Mouse (Mus musculus) heart, postnatal 0 days (tissue): ENCODE data around the gene Dcaf17. TPM values are rescaled to one million over a fixed set of nuclear protein-coding genes. Genes with fewer than 3 reads are reported as not detected.

Experiments used
- ATAC-seq: fragments of 200-750 bp; cut with Nextera tagmentation; 2 replicates; pipeline ENCODE4 v1.8.0; 2017; ENCODE audit warnings: low read depth, moderate number of reproducible peaks, moderate library complexity; ENCODE audit not compliant: insufficient read depth
- DNase-seq: peaks from one replicate; pipeline ENCODE4 v3.0.0-alpha.2; 2016; ENCODE audit warnings: low spot score
- H3K27ac ChIP-seq: fragments of 300-500 bp; sonication (generic); 2 replicates; pipeline ENCODE4 v1.5.1; 2014; ENCODE audit warnings: low read depth, mild to moderate bottlenecking
- H3K27me3 ChIP-seq: fragments of 300-500 bp; sonication (generic); 2 replicates; pipeline ENCODE4 v1.6.1; 2014; ENCODE audit warnings: low read length, mixed read lengths; ENCODE audit not compliant: control insufficient read depth, insufficient read depth
- H3K36me3 ChIP-seq: fragments of 300-500 bp; sonication (generic); replicated peaks from 2 replicates; pipeline ENCODE4 v1.6.1; 2014; ENCODE audit warnings: low read length, mixed read lengths; ENCODE audit not compliant: control insufficient read depth, insufficient read depth
- H3K4me1 ChIP-seq: fragments of 300-500 bp; sonication (generic); 2 replicates; pipeline ENCODE4 v1.6.1; 2014; ENCODE audit warnings: antibody characterized with exemption; ENCODE audit not compliant: control insufficient read depth, insufficient read depth
- H3K4me2 ChIP-seq: fragments of 300-500 bp; sonication (generic); 2 replicates; pipeline ENCODE4 v1.6.1; 2014; ENCODE audit warnings: low read depth, mild to moderate bottlenecking, low read length, moderate library complexity
- H3K4me3 ChIP-seq: fragments of 300-500 bp; sonication (generic); 2 replicates; pipeline ENCODE4 v1.5.1; 2014; ENCODE audit warnings: low read depth, low read length
- H3K9ac ChIP-seq: fragments of 300-500 bp; sonication (generic); replicated peaks from 2 replicates; pipeline ENCODE4 v1.6.1; 2014; ENCODE audit warnings: low read depth, low read length, mixed read lengths
- H3K9me3 ChIP-seq: fragments of 300-500 bp; sonication (generic); replicated peaks from 2 replicates; pipeline ENCODE4 v1.6.1; 2016; ENCODE audit warnings: low read length; ENCODE audit not compliant: control insufficient read depth
- CTCF ChIP-seq: IDR thresholded peaks from 2 replicates; pipeline ENCODE4 v1.5.1; 2016; ENCODE audit warnings: antibody characterized with exemption, control low read depth, low read depth
- EP300 ChIP-seq: IDR thresholded peaks from 2 replicates; pipeline ENCODE4 v1.6.1; 2016; ENCODE audit warnings: antibody characterized with exemption, low read depth
- WGBS: fragments of 180-500 bp; shearing (Covaris S2); extraction: QIAGEN DNeasy Blood & Tissue Kit; methylation state at CpG from one replicate; pipeline ENCODE4 v1.1.7; 2014; 5-methylcytosine and 5-hydroxymethylcytosine counted together
- polyA plus RNA-seq: library from polyadenylated mRNA; unstranded; fragments of >200 nt; fragmentation: Nextera tagmentation; extraction: Ambion mirVana; gene quantifications from 2 replicates; pipeline ENCODE4 v1.2.1, GENCODE M21; 2015
- total RNA-seq: library from RNA; depleted of rRNA; stranded (reverse); fragments of >200 nt; gene quantifications from 2 replicates; pipeline ENCODE4 v1.2.3, GENCODE M21; 2014; ENCODE audit warnings: low replicate concordance

Dcaf17 gene
- total and polyA plus RNA-seq, 2 experiments from 2014 or later, result 7.9 to 13.6 TPM

DNA sequence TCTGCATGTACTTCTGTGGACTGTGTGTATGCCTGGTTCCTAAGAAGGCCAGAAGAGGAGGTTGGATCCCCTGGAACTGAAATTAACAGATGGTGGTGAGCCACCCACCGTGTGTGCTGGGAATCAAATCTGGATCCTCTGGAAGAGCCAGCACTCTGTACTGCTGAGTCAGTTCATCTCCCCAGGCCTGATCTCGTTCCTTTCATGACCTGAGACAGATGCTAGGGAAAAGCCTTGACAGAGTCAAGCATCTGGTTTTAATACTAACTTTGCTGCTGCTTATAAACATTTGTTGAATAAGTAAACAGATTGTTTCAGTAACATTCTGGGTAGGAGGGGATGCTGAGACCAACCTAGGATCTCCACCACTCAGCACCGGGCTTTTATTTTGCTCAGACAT lies 53.4 kb downstream of the Dcaf17 start:
- Histone ChIP-seq H3K4me2 (no peak overlapping the region), H3K9ac (no peak overlapping the region), H3K36me3 (no peaks in the 10 kb centered on the region), H3K27me3 (no peaks in the 10 kb centered on the region), H3K9me3 (no peaks in the 10 kb centered on the region), H3K4me3 (no peak overlapping the region), H3K27ac (no peak overlapping the region), H3K4me1 (no peaks in the 10 kb centered on the region)
- ATAC-seq (no peak), DNase-seq (no peak)
- no peak for TF ChIP-seq CTCF
- no peak for TF ChIP-seq EP300
- WGBS, result 79% methylated on average over 3 of the region's 3 CpGs

GRCm38 (mm10) chr2:71113489-71114171 lies 58.5 kb downstream of the Dcaf17 start:
- no peaks in the 10 kb centered on the region for H3K9me3 ChIP-seq
- no peak for DNase-seq

DNA sequence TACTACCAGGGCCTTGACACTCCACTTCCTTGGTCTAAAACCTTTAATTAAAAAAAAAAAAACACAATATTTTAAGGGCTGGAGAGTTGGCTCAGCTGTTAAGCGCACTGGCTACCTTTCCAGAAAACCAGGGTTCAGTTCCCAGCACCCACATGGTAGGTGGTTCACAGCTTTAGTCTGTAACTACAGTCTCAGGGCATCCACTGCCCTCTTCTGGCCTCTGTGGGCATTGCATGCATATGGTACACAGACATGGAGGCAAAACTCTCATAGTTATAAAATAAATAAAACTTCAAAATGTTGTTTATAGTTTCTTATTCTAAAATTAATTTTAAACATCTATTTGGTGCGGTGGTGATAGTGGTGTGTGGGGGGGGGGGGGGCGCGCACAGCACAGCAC lies 61.0 kb downstream of the Dcaf17 start:
- no peak overlapping the region for H3K4me2 ChIP-seq
- DNase-seq, result no peak
- H3K27me3 ChIP-seq, result peaks cover 22% of the 10 kb centered on the region; the same call in 1 of the 2 replicates
- over 99% methylated on average over 4 of the region's 4 CpGs for WGBS
- H3K27ac ChIP-seq, result no peak overlapping the region
- H3K9ac ChIP-seq, result no peak overlapping the region
- H3K4me3 ChIP-seq, result no peak overlapping the region
- no peaks in the 10 kb centered on the region for H3K9me3 ChIP-seq
- no peaks in the 10 kb centered on the region for H3K4me1 ChIP-seq
- ATAC-seq, result no peak
- TF ChIP-seq EP300 (no peak), CTCF (no peak)
- H3K36me3 ChIP-seq, result no peaks in the 10 kb centered on the region

More at GRCm38 (mm10) chr2:71113489-71114171, 58.5 kb downstream of the Dcaf17 start:
- H3K27ac ChIP-seq, result no peak overlapping the region
- H3K36me3 ChIP-seq, result no peaks in the 10 kb centered on the region
- TF ChIP-seq CTCF (no peak), EP300 (no peak)
- peaks cover 11% of the 10 kb centered on the region; the same call in 1 of the 2 replicates for H3K27me3 ChIP-seq
- no peak overlapping the region for H3K9ac ChIP-seq
- no peak overlapping the region for H3K4me2 ChIP-seq
- H3K4me3 ChIP-seq, result no peak overlapping the region
- no peaks in the 10 kb centered on the region for H3K4me1 ChIP-seq
- ATAC-seq, result no peak
- WGBS, result 55% methylated on average over 6 of the region's 6 CpGs

DNA sequence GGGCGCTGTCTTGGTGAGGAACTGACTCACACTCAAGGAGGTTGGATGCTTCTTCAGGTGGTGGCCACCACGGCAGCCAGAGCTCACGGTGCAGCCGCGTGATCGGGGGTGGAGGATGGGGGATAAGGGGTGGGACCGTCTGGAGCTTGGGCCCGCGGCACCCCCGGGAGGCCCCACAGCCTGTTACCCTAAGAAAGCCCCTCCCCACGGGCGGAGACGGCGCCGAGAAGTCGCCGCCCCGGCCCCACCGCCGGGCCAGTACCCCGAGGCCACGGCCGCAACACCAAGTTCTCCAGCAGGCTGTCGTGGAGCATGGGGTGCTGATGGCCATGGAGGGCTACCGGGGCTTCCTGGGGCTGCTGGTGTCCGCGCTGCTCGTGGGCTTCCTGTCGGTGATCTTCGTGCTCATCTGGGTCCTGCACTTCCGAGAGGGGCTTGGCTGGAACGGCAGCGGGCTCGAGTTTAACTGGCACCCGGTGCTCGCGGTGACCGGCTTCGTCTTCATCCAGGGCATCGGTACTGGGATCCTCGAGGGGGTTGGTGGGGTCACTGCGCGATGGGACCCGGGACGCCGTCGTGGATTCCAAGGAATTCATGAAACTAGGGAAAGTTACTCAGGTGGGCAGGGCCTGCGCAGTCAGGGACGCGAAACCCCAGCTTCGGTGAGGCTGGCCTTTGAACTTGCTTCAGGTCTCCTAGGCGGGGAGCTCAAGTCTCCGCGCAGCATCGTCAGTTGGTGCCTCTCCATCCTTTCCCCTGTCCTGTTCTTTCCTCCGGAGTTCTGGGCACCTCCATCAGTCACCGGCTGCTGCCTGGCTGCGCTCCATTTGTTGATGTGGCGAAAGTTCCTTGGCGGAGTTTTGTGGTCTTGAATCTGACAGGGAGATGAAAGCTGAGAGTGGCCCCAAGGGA lies 62.9 kb downstream of the Dcaf17 start, which contains the start of gene Cybrd1:
Cybrd1 (plus strand) TSS at position 127 of the 912 bp plus-strand sequence.
- Histone ChIP-seq H3K27me3 (peaks cover 22% of the 10 kb centered on the region; the same call in 1 of the 2 replicates), H3K4me3 (peak within 1 kb of the TSS; percentile 50), H3K4me1 (no peaks in the 10 kb centered on the region), H3K9me3 (no peaks in the 10 kb centered on the region), H3K9ac (0 out of 2 replicates have a peak within 1 kb of the TSS, but pooled peaks have one; percentile 5), H3K4me2 (peak within 1 kb of the TSS; percentile 87), H3K27ac (no peak within 1 kb of the TSS), H3K36me3 (no peaks in the 10 kb centered on the region)
- peak; percentile 53 for DNase-seq
- 2% methylated on average over 60 of the region's 60 CpGs for WGBS
- ATAC-seq, result peak; percentile 55
- TF ChIP-seq CTCF, result no peak
- TF ChIP-seq EP300, result no peak

DNA sequence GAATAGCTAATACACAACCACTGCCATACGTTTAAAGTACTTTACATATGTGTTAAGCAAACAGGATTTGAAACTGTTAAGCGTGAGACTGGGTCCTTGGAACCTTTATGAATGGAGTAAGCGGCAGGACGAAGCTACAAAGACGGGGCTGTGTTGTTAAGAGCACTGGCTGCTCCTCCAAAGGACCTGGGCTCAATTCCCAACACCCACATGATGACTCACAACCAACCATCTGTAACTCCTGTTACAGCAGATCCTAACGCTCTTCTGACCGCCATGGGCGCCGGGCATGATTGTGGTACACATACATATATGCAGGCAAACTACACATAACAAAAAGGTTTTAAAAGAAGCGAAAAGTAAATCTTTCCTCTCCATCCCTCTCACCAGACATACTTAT lies 65.7 kb downstream of the Dcaf17 start:
- H3K27me3 ChIP-seq, result peaks cover 22% of the 10 kb centered on the region; the same call in 1 of the 2 replicates
- H3K4me3 ChIP-seq, result no peak overlapping the region
- no peak overlapping the region for H3K4me2 ChIP-seq
- TF ChIP-seq CTCF (no peak), EP300 (no peak)
- DNase-seq (no peak), ATAC-seq (no peak)
- no peak overlapping the region for H3K27ac ChIP-seq
- no peaks in the 10 kb centered on the region; the same call in 1 of the 2 replicates for H3K4me1 ChIP-seq
- no peak overlapping the region for H3K9ac ChIP-seq
- H3K9me3 ChIP-seq, result no peaks in the 10 kb centered on the region
- no peaks in the 10 kb centered on the region for H3K36me3 ChIP-seq
- 89% methylated on average over 10 of the region's 10 CpGs for WGBS
